Mouse (Mus musculus): ENCODE data around the gene Camkmt.

Camkmt gene

DNA sequence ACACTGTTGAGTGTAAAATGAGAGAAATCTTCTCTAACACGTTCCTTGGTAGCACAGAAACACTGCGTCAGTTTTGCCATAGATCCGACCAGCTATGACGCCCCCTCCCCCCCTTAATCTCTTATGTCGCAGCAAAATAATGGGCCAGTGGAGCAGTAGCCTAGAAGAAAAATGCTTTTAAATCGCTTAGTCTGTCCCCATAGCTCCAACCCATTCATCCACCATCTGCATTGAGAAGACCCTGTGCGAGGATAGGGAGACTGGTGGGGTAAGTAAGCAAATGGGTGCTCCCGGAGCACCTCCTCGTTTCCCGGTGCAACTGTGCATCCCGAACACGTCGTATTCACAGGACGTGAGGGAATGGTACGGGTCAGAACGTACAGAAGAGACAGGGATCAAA lies 731 bp upstream of the Camkmt start:
- no peak for DNase-seq (ENCODE audit: low spot score)

DNA sequence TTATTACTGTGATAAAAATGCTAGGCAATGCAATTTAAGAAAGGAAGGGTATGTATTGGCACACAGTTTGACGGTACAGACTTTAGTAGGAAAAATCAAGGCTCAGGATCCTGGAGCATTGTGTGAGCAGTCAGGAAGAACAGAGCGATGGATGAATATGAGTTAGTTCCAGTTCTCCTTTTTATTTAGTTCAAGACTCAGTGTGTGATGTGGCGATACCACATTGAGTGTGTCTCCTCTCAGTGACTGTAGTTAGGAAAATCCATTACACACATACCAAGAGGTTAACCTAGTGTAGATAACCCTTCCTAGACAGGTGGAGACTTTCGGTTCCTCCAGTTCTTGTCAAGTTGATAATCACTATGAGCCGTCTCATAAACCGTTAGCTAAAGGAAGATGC lies 1.4 kb downstream of the Camkmt start:
- no peak for DNase-seq (ENCODE audit: low spot score)

GRCm38 (mm10) chr17:85096396-85096795 lies 6.0 kb downstream of the Camkmt start:
- DNase-seq (ENCODE audit: low spot score), result no peak

DNA sequence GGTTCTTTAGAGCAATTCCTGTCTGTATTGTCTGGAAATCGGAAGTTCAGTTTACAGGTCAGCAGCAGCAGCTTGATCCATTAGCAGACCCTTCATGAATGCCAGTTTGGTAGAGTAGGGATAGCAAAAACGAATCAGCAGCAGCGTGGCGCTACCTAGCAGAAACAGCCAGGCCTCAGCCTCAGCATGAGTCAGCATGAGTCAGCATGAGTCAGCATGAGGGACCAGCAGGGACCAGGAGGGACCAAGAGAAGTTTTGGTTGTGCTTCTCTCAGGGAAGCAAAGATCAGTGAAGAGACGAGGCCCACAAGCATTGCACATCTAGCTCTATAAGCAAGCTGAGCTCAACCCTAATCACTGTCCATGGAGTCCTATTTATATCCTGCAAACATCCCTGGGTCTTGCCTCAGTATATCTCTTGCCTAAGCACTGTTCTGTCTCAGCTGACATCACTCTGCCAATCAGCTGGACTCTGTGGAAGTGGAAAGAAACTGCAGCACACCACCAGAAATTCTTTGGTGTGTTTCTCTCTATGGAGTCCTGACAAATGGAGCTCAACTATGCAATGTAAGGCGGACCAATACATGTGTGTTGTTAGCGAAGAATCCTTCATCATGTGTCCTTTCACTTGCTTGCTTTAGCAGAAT lies 8.4 kb downstream of the Camkmt start:
- no peak for DNase-seq (ENCODE audit: low spot score)

GRCm38 (mm10) chr17:85100232-85100631 lies 9.9 kb downstream of the Camkmt start:
- no peak for DNase-seq (ENCODE audit: low spot score)

DNA sequence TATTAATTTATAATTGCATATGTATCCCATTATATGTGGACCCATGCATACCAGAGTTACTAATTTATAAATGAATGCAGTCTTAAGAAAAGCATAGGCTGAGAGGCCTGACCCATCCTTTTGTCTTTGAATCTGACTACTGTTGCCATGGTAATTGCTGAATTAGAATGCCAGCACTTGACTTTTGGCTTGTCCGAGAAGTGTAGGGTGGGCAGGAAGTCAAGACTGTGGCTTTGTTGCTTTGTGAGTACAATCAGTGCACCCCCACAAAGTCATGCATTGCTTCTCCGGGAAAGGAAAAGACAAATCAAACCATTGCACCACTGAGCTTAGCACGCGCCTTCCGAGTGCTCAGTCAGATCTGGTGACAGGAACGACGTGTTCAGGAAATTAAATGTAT lies 11.4 kb downstream of the Camkmt start:
- DNase-seq (ENCODE audit: low spot score), result no peak

DNA sequence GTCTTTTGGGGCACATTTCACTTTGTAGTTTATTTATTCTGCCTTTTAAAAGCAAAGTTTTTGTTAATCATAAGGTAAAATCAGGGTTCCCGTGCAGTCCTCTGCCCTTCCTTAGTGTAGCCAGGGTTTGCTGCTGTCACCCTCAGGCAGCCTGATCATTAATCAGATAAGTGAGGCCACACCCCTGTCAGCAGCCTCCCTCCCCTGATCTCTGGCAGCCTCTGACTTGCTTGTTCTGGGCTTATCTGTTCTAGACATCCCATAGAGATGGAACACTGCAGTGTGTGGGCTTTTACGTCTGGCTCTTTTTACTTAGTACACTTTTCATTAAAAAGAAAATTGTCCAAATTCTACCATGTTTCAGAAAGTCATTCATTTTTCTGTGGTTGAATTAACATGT lies 13.0 kb downstream of the Camkmt start:
- DNase-seq (ENCODE audit: low spot score), result no peak

DNA sequence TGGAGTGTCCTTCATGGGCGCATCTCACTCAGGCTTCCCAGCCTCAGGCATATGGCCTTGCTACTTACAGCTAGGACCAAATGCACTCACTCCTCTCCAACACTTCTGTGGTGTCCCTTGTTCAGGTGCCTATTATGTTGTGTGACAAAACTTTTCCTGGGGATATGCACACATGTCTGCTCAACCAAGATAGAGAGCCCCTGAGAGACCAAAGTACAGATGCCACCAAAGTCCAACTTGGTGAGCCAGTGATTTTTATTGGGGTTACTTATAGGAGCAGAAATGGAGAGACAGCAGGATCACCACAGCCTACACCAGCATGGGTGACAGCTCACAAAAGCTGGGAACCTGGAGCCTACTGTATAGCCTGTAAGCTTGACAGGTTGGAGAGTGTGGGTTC lies 20.3 kb downstream of the Camkmt start:
- no peak for DNase-seq (ENCODE audit: low spot score)

GRCm38 (mm10) chr17:85113441-85113840 lies 23.1 kb downstream of the Camkmt start:
- DNase-seq (ENCODE audit: low spot score), result no peak

- DNase-seq (ENCODE audit: low spot score), result no peak
Observed at GRCm38 (mm10) chr17:85116643-85117042, 26.3 kb downstream of the Camkmt start.

DNA sequence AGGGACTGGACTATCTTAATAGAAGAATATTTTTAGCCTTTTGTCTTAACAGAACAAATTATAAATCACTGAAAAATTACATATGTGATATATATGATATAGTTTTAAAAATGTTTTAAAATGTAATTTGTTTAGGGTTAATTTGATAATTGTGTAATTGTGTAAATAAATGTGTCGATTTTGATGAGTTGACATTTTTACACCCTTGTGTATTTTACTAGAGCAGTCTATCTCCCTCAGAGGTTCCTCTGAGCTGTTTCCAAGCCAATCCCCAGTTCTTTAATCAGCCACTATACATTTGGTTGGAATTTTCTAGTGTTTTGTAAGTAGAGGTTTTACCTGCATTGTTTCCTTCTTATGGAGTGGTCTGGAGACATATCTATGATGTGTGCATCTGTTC lies 48.0 kb downstream of the Camkmt start:
- DNase-seq (ENCODE audit: low spot score), result no peak

GRCm38 (mm10) chr17:85141621-85142020 lies 51.3 kb downstream of the Camkmt start:
- no peak for DNase-seq (ENCODE audit: low spot score)

DNA sequence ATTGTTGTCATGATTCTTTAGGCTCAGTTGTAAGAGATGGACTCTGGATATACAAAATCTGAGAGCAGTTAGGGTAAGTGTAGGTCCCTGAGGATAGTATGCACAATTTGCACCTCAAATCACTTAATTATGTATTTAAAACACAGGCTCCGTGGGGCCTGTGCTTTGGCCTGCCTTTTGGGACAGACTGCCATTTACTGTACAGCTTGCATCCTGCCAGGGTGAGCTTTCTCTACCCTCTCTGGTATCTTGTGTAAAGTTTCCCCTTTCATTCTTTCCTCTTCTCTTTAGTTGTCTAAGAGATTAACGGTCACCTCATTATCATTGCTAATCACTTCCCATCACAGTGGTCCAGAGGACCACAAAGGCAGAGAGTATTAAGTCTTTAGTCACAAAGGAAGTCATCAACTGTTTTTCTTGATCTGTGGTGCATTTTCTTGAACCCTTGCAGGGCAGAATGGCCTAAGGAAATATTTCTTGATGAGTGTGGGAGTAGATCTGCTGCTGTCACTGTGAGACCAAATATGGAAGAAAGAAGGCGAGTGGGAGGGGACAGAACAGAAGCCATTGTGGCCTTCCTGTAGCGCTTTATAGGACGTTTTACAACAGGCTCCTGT lies 52.3 kb downstream of the Camkmt start:
- DNase-seq (ENCODE audit: low spot score), result no peak

GRCm38 (mm10) chr17:85144141-85144540 lies 53.8 kb downstream of the Camkmt start:
- no peak for DNase-seq (ENCODE audit: low spot score)

GRCm38 (mm10) chr17:85148348-85148747 lies 58.0 kb downstream of the Camkmt start:
- no peak for DNase-seq (ENCODE audit: low spot score)

- DNase-seq (ENCODE audit: low spot score), result no peak
Observed at GRCm38 (mm10) chr17:85149211-85149738, 58.9 kb downstream of the Camkmt start.

GRCm38 (mm10) chr17:85151264-85151663 lies 60.9 kb downstream of the Camkmt start:
- no peak for DNase-seq (ENCODE audit: low spot score)

GRCm38 (mm10) chr17:85158202-85158601 lies 67.8 kb downstream of the Camkmt start:
- DNase-seq (ENCODE audit: low spot score), result no peak

DNA sequence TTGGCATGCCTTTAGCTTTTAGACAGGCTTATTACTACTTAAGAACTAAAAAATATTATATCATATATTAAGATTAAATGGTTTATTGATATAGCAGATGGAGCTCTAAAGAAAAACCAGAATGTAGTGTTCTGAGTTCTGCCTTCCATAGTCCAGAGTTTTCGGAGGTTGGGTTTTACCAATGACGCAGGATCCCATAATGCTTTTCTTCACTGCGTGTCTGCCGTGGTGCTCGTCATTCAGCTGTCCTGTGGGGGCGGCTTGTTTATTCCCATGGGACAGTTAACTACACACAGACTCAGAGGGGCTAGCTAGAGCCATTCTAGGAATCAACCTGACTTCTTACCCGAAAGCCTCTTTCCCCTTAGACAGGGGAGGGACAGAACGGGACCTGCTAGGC lies 69.2 kb downstream of the Camkmt start:
- DNase-seq (ENCODE audit: low spot score), result no peak

- DNase-seq (ENCODE audit: low spot score), result no peak
Observed at GRCm38 (mm10) chr17:85160786-85161185, 70.4 kb downstream of the Camkmt start.

- DNase-seq (ENCODE audit: low spot score), result no peak
Observed at GRCm38 (mm10) chr17:85162569-85163271, 72.4 kb downstream of the Camkmt start.

DNA sequence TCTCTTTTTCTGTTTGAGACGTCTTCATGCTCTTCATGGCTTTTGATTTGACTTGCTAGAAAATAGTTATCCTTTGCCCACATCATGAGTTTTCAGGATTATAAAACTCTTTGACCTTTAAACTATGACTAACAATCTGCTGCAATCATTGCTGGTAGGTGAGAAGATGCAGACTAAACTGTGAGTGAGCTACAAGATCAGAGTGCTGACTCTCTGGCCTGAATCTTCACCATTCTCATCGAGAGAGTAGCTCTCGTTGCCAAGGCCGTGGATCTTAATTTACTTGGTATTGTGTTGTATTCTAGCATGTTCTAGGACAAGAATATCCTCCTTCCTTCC lies 72.9 kb downstream of the Camkmt start:
- DNase-seq (ENCODE audit: low spot score), result no peak

DNA sequence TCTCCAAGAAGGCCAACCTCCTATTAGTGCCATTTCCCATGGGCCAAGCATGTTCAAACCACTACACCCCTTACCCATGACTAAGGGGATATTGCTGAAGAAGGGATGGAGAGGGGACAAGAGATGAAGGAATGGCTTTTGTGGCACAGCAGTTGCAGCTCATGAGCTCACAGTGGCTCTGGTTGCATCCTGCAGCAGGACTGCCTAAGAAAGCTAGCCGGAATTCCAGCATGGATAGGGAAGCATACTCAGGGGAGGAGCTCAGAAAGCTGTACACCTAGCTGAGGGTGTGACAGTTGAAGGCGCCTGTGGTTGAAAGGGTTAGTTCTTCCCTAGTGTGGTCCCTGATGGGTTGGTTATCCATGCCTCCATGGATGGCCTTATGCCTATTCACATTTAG lies 78.4 kb downstream of the Camkmt start:
- no peak for DNase-seq (ENCODE audit: low spot score)

Data from urinary bladder, postnatal 10 days (tissue).